Mouse (Mus musculus) thymus, adult 2 months (tissue): ENCODE results near the gene Vmn1r1. TPM values are rescaled to one million over a fixed set of nuclear protein-coding genes. Genes with fewer than 3 reads are reported as not detected.
"Not testable (repeated sequence)": the region's sequence is repeated elsewhere in the genome, so short reads cannot be mapped to it uniquely, and the experiment has no call there.

Experiments used
- DNase-seq: peaks from one replicate; pipeline ENCODE4 v3.0.0; 2021
- H3K27ac ChIP-seq: fragments of 200-500 bp; 2 replicates; pipeline ENCODE4 v1.5.1; 2012; ENCODE audit warnings: low read length, control low read depth; ENCODE audit not compliant: control insufficient read depth, insufficient read depth
- H3K27me3 ChIP-seq: fragments of 200-500 bp; 2 replicates; pipeline ENCODE4 v1.6.1; 2012; ENCODE audit warnings: mild to moderate bottlenecking, low read length, moderate library complexity, mixed read lengths; ENCODE audit not compliant: control insufficient read depth, insufficient read depth
- H3K36me3 ChIP-seq: fragments of 200-500 bp; 2 replicates; pipeline ENCODE4 v1.6.1; 2012; ENCODE audit warnings: mild to moderate bottlenecking, low read length, moderate library complexity; ENCODE audit not compliant: control insufficient read depth, insufficient read depth
- H3K4me1 ChIP-seq: fragments of 200-500 bp; replicated peaks from 2 replicates; pipeline ENCODE4 v1.6.1; 2012; ENCODE audit warnings: low read length; ENCODE audit not compliant: control insufficient read depth, insufficient read depth
- H3K4me3 ChIP-seq: fragments of 200-500 bp; 2 replicates; pipeline ENCODE4 v1.5.1; 2012; ENCODE audit warnings: mild to moderate bottlenecking, low read length, control low read depth, moderate library complexity; ENCODE audit not compliant: control insufficient read depth, insufficient read depth
- CTCF ChIP-seq: fragments of 200-500 bp; IDR thresholded peaks from 2 replicates; pipeline ENCODE4 v1.5.1; 2012; ENCODE audit warnings: mild to moderate bottlenecking, control low read depth, low read length, moderate library complexity, borderline replicate concordance; ENCODE audit not compliant: control insufficient read depth, poor library complexity, insufficient read depth; ENCODE audit errors: extremely low read depth
- POLR2A ChIP-seq: fragments of 200-500 bp; IDR thresholded peaks from 2 replicates; pipeline ENCODE4 v1.6.1; 2012; ENCODE audit warnings: mild to moderate bottlenecking, low read length, control low read depth, moderate library complexity; ENCODE audit not compliant: control insufficient read depth, poor library complexity, insufficient read depth; ENCODE audit errors: extremely low read depth
- WGBS: fragments of 180-500 bp; shearing (Covaris S2); methylation state at CpG from one replicate; pipeline ENCODE4 v1.1.7; 2018; 5-methylcytosine and 5-hydroxymethylcytosine counted together
- polyA plus RNA-seq: library from polyadenylated mRNA; depleted of rRNA; stranded (reverse); fragments of >200 nt; gene quantifications from 2 replicates; pipeline ENCODE4 v1.2.3, GENCODE M21; 2012

Vmn1r1 gene
- polyA plus RNA-seq, 1 experiment, result not detected

DNA sequence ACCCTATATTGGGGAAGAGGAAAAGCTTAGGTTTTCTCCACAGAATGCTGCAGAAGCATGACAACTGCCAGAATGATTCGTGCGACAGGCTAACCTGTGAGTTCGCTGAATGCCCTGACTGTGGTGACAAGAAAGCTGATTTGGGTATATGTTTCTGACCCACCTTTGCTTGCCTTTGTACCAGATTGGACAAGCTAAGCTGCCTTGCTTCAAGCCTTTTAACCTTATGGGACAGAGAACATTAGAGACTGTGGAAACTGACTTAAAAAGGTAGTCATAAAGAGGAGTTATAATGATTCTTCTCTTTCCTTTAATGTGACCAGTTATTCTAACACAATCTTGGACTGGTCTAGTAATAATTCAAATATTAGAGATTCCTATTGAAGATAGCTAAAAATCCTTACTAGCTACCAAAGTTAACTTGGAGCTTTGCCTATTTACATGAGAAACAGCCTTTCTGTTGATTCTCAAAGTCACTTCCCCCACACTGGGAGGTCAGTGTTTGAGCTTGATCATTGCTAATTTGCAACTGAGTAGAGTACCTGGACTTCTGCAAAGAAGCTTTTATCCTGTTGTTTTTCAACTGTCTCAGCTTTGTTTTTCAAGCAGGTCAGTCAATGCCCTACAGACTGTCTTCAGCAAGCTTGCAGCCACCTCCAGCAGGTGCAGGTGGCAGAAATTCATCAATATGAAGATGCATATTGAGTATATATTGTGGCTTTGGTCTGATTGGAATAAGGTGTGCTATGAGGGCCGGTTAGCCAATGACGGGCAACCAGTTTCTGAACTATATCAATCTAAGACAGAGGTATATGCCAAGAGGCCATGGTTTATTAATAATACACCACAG lies 17.4 kb upstream of the Vmn1r1 start:
- Histone ChIP-seq H3K4me1 (no peaks in the 10 kb centered on the region), H3K4me3 (no peak overlapping the region), H3K27me3 (no peaks in the 10 kb centered on the region), H3K27ac (no peak overlapping the region), H3K36me3 (no peaks in the 10 kb centered on the region)
- no peak for TF ChIP-seq POLR2A
- TF ChIP-seq CTCF, result no peak
- 95% methylated on average over 5 of the region's 5 CpGs for WGBS
- no peak for DNase-seq

DNA sequence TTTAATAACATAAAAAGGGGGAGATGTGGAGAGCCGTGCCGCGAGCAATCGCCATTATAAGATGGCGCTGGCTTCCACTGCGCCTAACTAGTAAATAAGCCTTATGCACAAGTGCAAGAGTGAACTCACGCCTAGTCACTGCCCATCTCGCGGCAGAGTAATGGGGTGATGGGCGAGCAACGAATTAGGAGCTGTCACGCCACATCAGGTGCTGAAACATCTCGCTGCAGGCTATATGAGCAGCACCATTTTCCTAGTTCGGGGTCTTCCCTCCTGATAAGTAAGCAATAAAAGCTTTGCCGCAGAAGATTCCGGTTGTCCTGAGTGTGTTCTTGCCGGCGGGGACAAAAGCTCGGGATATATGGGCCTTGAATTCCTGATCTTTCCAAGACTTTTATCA lies 12.7 kb upstream of the Vmn1r1 start:
- not testable (repeated sequence) for H3K4me1 ChIP-seq, H3K4me3 ChIP-seq, DNase-seq, H3K27me3 ChIP-seq, H3K36me3 ChIP-seq, H3K27ac ChIP-seq
- WGBS, result 96% methylated on average over 19 of the region's 19 CpGs

DNA sequence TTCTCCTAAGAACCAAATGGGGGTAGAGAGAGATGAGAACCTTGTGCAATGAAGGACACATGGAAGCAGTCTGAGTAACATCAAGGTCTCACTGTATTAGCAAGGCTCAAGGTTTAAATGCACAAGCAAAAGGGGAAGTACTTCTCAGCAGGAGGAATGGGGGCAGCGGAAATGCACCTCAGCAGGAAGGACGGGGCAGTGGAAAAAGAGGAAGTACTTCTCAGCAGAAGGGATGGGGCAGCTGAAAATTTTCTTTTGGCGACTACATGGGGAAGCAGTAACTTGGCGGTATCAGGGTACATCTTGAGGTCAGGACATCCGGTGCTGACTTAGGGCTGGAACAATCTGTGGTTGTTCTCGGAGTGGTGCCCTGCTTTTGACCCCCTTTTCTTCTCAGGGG lies 5.9 kb upstream of the Vmn1r1 start:
- H3K4me1 ChIP-seq, H3K27me3 ChIP-seq, DNase-seq, H3K4me3 ChIP-seq, H3K27ac ChIP-seq, H3K36me3 ChIP-seq: not testable (repeated sequence)
- WGBS, result 88% methylated on average over 6 of the region's 6 CpGs

DNA sequence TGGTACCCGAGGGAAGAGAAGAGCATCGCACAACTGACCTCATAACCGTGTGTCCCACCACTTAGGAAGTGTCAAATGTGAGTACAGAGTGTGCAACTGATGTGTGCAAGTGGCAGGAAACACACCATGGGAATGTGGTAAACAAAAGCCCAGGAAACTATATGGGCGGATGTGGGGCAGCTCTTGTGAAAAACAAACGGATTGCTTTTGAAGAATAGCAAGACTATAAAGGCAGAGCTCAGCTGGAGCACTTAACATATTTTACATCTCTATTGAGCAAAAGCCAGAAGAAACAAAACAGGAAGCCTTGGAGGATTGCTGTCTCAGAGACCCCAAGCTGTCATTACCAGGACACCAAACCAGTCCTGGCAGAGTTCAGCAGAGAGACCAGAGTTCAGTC lies 1.3 kb downstream of the Vmn1r1 start:
- H3K27ac ChIP-seq, result peak overlapping the region; percentile 41
- peaks cover 25% of the 10 kb centered on the region for H3K4me1 ChIP-seq
- H3K36me3 ChIP-seq, result no peaks in the 10 kb centered on the region
- peak; percentile 26 for DNase-seq
- no peaks in the 10 kb centered on the region for H3K27me3 ChIP-seq
- TF ChIP-seq POLR2A (no peak), CTCF (no peak)
- H3K4me3 ChIP-seq, result no peak overlapping the region
- WGBS, result 23% methylated on average over 5 of the region's 5 CpGs

DNA sequence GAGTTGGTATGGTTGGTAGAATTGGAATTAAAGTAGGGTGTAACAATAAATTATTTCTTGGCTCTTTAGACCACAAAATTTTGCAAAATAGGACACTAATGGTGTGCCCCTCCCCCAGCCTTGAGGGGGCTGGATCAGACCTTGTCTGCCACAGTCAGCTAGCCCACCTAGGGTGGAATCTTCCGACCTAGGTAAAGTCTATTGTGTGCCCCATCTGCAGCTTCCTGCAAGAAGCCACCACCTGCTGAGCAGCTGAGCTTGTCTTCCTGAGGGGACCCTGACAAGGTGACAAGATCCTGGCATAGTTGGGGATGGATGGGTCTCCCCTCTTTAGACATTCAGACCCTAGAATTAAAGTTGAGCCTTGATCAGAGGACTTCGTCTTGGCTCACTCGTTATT lies 4.7 kb downstream of the Vmn1r1 start:
- Histone ChIP-seq H3K4me1 (peaks cover 26% of the 10 kb centered on the region), H3K4me3 (no peak overlapping the region), H3K36me3 (no peaks in the 10 kb centered on the region), H3K27ac (peak overlapping the region; percentile 89), H3K27me3 (no peaks in the 10 kb centered on the region)
- DNase-seq, result no peak
- no peak for TF ChIP-seq CTCF
- TF ChIP-seq POLR2A, result no peak
- WGBS, result 66% methylated on average over 3 of the region's 3 CpGs

DNA sequence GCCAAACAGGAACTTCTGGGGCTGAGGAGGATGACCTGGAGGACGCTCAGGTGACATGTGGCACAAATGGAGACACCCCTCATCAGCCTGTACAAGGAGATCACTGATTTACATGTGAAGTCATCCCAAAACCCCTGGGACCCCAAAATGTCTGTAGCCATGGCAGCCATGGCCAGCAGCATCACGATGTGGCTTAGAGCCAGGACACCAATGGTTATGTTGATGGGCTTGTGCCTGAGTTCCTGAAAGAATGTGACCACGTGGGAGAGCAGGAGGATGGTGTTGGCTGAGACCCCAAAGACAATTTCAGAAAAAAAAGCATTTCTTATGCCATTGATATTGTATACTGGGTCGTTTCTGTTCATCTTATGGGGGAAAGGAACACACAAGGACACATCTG lies 6.6 kb downstream of the Vmn1r1 start:
- no peaks in the 10 kb centered on the region for H3K27me3 ChIP-seq
- H3K4me3 ChIP-seq, result no peak overlapping the region
- H3K27ac ChIP-seq, result no peak overlapping the region
- no peak for TF ChIP-seq POLR2A
- no peak for TF ChIP-seq CTCF
- no peak for DNase-seq
- no peaks in the 10 kb centered on the region for H3K36me3 ChIP-seq
- peaks cover 22% of the 10 kb centered on the region for H3K4me1 ChIP-seq
- WGBS, result 81% methylated on average over 4 of the region's 4 CpGs

DNA sequence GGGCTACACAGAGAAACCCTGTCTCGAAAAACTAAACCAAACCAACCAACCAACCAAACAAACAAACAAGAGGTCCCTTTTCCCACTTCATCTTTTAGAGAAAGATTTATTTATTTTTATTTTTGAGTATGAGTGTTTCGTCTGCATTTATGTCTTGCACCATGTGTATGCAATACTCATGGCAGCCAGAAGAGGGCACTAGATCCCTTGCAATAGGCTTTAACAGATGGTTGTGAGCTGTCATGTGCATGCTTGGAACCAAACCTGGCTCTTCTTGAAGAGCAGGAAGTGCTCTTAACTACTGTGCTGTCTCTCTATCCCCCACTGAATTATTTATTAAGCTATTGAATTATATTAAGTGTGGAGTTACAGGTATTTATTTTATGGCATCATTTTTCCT lies 14.3 kb downstream of the Vmn1r1 start:
- DNase-seq, result peak; percentile 30
- no peaks in the 10 kb centered on the region for H3K27me3 ChIP-seq
- no peak overlapping the region for H3K4me3 ChIP-seq
- TF ChIP-seq CTCF (no peak), POLR2A (no peak)
- H3K36me3 ChIP-seq, result no peaks in the 10 kb centered on the region
- H3K4me1 ChIP-seq, result peaks cover 5% of the 10 kb centered on the region; the same call in 1 of the 2 replicates
- WGBS, result 92% methylated on average over 2 of the region's 2 CpGs
- H3K27ac ChIP-seq, result no peak overlapping the region
